Mouse (Mus musculus) midbrain, postnatal 0 days (tissue): ENCODE results near the gene Ube3b. TPM values are rescaled to one million over a fixed set of nuclear protein-coding genes. Genes with fewer than 3 reads are reported as not detected.

Experiments used
- ATAC-seq: fragments of 200-750 bp; cut with Nextera tagmentation; 2 replicates; pipeline ENCODE4 v1.8.0; 2017; ENCODE audit warnings: moderate number of reproducible peaks, mild to moderate bottlenecking, moderate TSS enrichment, moderate library complexity; ENCODE audit not compliant: low FRiP score
- DNase-seq: peaks from one replicate; pipeline ENCODE4 v3.0.0-alpha.2; 2015; ENCODE audit warnings: low spot score
- H3K27ac ChIP-seq: fragments of 300-500 bp; sonication (generic); 2 replicates; pipeline ENCODE4 v1.5.1; 2014; ENCODE audit warnings: low read depth, mild to moderate bottlenecking, low read length, mixed read lengths
- H3K27me3 ChIP-seq: fragments of 300-500 bp; sonication (generic); 2 replicates; pipeline ENCODE4 v1.6.1; 2014; ENCODE audit warnings: low read length, control low read depth, mixed read lengths; ENCODE audit not compliant: insufficient read depth
- H3K36me3 ChIP-seq: fragments of 300-500 bp; sonication (generic); 2 replicates; pipeline ENCODE4 v1.6.1; 2014; ENCODE audit warnings: low read length, control low read depth, mixed read lengths; ENCODE audit not compliant: insufficient read depth
- H3K4me1 ChIP-seq: fragments of 300-500 bp; sonication (generic); 2 replicates; pipeline ENCODE4 v1.6.1; 2014; ENCODE audit warnings: mild to moderate bottlenecking, control low read depth, antibody characterized with exemption, low read length, mixed read lengths; ENCODE audit not compliant: insufficient read depth
- H3K4me2 ChIP-seq: fragments of 300-500 bp; sonication (generic); 2 replicates; pipeline ENCODE4 v1.6.1; 2014; ENCODE audit warnings: low read depth, mild to moderate bottlenecking, low read length, mixed read lengths; ENCODE audit not compliant: poor library complexity, severe bottlenecking
- H3K4me3 ChIP-seq: fragments of 300-500 bp; sonication (generic); 2 replicates; pipeline ENCODE4 v1.5.1; 2014; ENCODE audit warnings: low read depth, mild to moderate bottlenecking, low read length, moderate library complexity
- H3K9ac ChIP-seq: fragments of 300-500 bp; sonication (generic); replicated peaks from 2 replicates; pipeline ENCODE4 v1.6.1; 2014; ENCODE audit warnings: mild to moderate bottlenecking, low read length, moderate library complexity, mixed read lengths; ENCODE audit not compliant: poor library complexity, severe bottlenecking
- H3K9me3 ChIP-seq: fragments of 300-500 bp; sonication (generic); 2 replicates; pipeline ENCODE4 v1.6.1; 2016; ENCODE audit warnings: low read length, control low read depth
- CTCF ChIP-seq: IDR thresholded peaks from 2 replicates; pipeline ENCODE4 v1.5.1; 2016; ENCODE audit warnings: antibody characterized with exemption, mild to moderate bottlenecking
- WGBS: fragments of 180-500 bp; shearing (Covaris S2); extraction: QIAGEN DNeasy Blood & Tissue Kit; methylation state at CpG from one replicate; pipeline ENCODE4 v1.1.7; 2014; 5-methylcytosine and 5-hydroxymethylcytosine counted together
- polyA plus RNA-seq: library from polyadenylated mRNA; unstranded; fragments of >200 nt; fragmentation: Nextera tagmentation; extraction: Ambion mirVana; gene quantifications from 2 replicates; pipeline ENCODE4 v1.2.1, GENCODE M21; 2015
- total RNA-seq: library from RNA; depleted of rRNA; stranded (reverse); fragments of >200 nt; gene quantifications from 2 replicates; pipeline ENCODE4 v1.2.3, GENCODE M21; 2014

The Ube3b gene
- total and polyA plus RNA-seq, 2 experiments from 2014 or later, result 26.9 to 58.3 TPM

DNA sequence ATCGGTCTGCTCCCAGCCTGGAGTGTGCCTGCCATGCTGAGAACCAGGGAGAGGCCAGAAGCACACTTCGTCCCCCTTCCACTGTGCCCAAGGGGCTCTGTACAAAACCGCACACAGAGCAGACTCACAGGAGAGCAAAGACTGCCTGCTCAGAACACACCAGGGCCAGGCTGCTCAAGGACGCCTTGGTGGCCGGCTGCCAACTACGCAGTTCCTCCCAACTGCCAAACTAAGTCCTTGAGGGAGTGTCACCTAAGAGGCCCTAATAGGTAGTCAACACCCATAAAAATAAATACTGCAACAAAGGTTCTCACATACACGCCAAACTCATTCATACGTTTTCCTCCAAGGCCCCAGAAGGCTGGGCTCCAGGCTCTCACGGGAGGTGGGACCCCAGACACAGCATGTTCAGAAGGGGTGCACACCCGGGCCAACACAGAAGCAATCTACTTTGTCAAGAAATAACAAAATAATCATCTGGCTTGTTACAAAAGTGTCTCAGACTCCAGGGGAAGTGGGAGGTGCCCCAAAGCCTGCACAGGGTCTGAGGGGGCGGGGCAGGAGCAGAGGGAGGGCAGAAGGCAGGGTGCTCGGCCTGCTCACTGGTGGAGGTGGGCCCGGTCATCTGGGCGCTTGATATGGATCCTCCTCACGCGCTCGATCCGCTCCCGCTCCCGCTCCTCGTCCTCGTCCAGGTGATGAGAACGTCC is 15.2 kb upstream of the Ube3b start:
- Histone ChIP-seq H3K9ac (no peak overlapping the region), H3K4me2 (no peak overlapping the region), H3K36me3 (peaks cover 86% of the 10 kb centered on the region), H3K27ac (no peak overlapping the region), H3K4me1 (no peaks in the 10 kb centered on the region), H3K4me3 (no peak overlapping the region), H3K9me3 (no peaks in the 10 kb centered on the region), H3K27me3 (no peaks in the 10 kb centered on the region)
- no peak for TF ChIP-seq CTCF
- WGBS, result 90% methylated on average over 23 of the region's 23 CpGs
- DNase-seq (no peak), ATAC-seq (no peak)

DNA sequence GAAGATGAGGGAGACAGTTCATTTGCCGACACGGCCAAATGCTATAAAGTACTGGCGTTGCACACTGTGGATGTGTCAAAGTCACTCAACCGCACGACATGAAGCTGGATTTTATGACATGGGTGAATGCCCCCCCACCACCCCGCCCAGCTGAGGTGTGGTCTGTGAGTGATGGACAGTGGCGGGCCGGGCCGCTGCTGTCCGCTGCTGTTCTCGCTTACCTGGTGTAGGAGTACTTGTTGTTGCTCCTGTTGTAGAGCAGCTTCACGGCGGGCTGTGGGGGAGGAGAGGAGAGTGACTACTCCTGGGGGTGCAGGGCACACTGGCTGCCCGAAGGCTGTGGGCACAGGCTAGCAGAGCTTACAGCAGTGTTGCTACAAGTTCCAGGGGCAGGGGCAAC is 12.3 kb upstream of the Ube3b start:
- no peak overlapping the region for H3K4me3 ChIP-seq
- DNase-seq, result no peak
- H3K4me1 ChIP-seq, result no peaks in the 10 kb centered on the region
- H3K9ac ChIP-seq, result no peak overlapping the region
- no peaks in the 10 kb centered on the region for H3K27me3 ChIP-seq
- no peak for TF ChIP-seq CTCF
- no peak for ATAC-seq
- H3K27ac ChIP-seq, result no peak overlapping the region
- peaks cover 86% of the 10 kb centered on the region for H3K36me3 ChIP-seq
- H3K4me2 ChIP-seq, result no peak overlapping the region
- 94% methylated on average over 14 of the region's 14 CpGs for WGBS
- no peaks in the 10 kb centered on the region for H3K9me3 ChIP-seq

DNA sequence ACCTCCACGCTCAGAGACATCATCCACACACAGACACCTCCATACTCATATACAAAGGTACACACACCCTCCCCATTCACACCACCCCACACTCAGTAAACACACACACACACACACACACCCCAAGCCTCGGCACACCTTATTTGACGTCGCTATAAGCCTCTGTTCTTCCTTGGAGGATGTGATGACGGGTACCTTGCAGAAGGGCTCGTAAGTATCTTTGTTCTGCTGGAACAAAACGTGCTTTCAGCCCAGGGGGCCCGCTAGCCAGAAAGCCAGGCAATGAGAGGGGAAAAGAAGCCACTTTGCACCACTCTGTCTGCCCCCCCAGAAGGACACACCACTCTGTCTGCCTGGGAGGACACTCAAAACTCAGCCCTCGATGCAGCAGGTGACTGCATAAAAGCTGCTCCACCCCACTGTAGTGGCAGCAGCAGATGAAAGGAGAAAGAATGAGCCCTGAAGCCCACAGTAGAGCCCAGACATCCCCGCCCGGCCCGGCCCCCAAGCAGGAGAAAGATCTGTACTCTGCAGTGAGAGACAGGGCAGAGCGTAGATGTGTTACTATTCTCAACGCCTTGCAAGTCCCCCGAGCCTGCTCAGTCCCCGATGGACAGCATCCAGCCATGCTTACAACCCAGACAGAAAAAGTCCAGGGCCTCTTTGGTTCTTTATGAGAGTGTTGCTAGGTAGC is 11.5 kb upstream of the Ube3b start:
- Histone ChIP-seq H3K9me3 (no peaks in the 10 kb centered on the region), H3K4me3 (no peak overlapping the region), H3K9ac (no peak overlapping the region), H3K27ac (no peak overlapping the region), H3K27me3 (no peaks in the 10 kb centered on the region), H3K4me1 (no peaks in the 10 kb centered on the region), H3K4me2 (no peak overlapping the region), H3K36me3 (peaks cover 85% of the 10 kb centered on the region)
- WGBS, result 81% methylated on average over 16 of the region's 16 CpGs
- no peak for DNase-seq
- TF ChIP-seq CTCF, result no peak
- no peak for ATAC-seq

DNA sequence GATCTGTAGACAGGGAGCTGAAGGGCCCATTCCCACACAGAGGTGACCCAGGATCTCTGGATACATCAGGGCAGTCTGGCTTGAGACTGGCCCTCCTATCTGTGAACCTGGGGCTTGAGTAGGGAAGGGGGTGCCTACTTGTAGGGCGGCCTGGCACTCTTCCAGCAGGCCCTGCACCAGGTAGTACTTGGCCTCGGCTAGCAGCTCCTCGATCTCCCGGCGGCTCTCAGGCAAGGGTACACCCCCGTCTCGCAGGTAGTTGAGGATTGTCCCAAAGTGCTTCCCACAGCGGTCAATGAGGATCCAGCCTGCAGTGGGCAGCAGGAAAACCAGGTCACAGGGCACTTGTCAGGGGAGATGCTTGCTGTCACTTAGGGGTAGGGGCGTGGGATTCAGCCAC is 10.5 kb upstream of the Ube3b start:
- no peak for TF ChIP-seq CTCF
- Histone ChIP-seq H3K9ac (no peak overlapping the region), H3K27me3 (no peaks in the 10 kb centered on the region), H3K9me3 (no peaks in the 10 kb centered on the region), H3K4me1 (no peaks in the 10 kb centered on the region), H3K36me3 (peaks cover 82% of the 10 kb centered on the region), H3K4me2 (no peak overlapping the region), H3K4me3 (no peak overlapping the region), H3K27ac (peak overlapping the region; percentile 8; the same call in 1 of the 2 replicates)
- ATAC-seq (no peak), DNase-seq (no peak)
- WGBS, result 87% methylated on average over 9 of the region's 9 CpGs

DNA sequence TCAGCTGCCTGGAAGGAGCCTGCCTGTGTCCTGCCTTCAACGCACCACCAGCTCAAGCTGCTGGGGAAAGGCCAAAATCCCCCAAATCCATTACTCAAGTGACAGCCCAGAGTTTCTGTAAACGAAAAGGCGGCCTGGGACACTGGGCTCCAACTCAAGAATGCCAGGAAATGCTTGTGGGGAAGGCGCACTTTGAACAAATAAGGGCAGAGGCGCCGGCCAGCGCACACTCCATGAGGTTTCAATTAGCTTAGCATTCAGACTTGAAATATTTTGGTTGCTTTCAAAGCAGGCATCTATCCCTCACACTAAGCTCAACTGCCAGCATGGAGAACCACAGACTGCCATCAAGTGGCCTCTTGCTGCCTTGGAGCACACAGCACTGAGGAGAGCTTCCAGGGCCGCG is 10.0 kb upstream of the Ube3b start:
- no peak overlapping the region for H3K9ac ChIP-seq
- no peaks in the 10 kb centered on the region for H3K27me3 ChIP-seq
- WGBS, result 64% methylated on average over 9 of the region's 9 CpGs
- peaks cover 78% of the 10 kb centered on the region for H3K36me3 ChIP-seq
- peak; percentile 42 for TF ChIP-seq CTCF
- no peak overlapping the region for H3K4me2 ChIP-seq
- no peak for ATAC-seq
- H3K9me3 ChIP-seq, result no peaks in the 10 kb centered on the region
- H3K27ac ChIP-seq, result peak overlapping the region; percentile 57; the same call in 1 of the 2 replicates
- no peak overlapping the region for H3K4me3 ChIP-seq
- peak; percentile 69 for DNase-seq
- no peaks in the 10 kb centered on the region for H3K4me1 ChIP-seq

DNA sequence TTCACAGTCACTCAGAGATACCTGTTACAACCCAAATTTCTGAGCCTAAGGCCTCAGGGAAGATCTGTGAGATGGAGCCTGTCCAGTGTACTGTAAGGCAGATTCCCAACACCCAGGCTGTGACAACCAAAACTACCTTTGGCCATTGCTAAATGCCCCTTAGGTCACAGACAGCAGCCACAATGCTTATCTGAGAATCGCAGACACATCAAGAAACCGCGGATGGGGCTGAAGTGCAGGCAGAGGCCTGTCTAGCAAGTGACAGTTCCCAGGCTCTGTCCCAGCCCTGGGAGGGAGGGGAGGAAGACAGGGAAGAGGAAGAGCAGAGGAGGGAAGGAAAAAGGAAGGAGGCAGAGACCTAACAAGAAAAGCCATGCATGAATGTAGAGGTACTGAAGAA is 9.1 kb upstream of the Ube3b start:
- no peak for TF ChIP-seq CTCF
- Histone ChIP-seq H3K4me2 (no peak overlapping the region), H3K4me1 (no peaks in the 10 kb centered on the region), H3K9me3 (no peaks in the 10 kb centered on the region), H3K9ac (no peak overlapping the region), H3K27ac (no peak overlapping the region), H3K4me3 (no peak overlapping the region), H3K36me3 (peaks cover 74% of the 10 kb centered on the region), H3K27me3 (no peaks in the 10 kb centered on the region)
- no peak for ATAC-seq
- WGBS, result 79% methylated on average over 3 of the region's 3 CpGs
- no peak for DNase-seq
